Mouse (Mus musculus): ENCODE data around the gene Fkbp15. TPM values are rescaled to one million over a fixed set of nuclear protein-coding genes. Genes with fewer than 3 reads are reported as not detected.

Fkbp15 gene
- polyA plus RNA-seq, 1 experiment from 2014 or later: 18.2 TPM

DNA sequence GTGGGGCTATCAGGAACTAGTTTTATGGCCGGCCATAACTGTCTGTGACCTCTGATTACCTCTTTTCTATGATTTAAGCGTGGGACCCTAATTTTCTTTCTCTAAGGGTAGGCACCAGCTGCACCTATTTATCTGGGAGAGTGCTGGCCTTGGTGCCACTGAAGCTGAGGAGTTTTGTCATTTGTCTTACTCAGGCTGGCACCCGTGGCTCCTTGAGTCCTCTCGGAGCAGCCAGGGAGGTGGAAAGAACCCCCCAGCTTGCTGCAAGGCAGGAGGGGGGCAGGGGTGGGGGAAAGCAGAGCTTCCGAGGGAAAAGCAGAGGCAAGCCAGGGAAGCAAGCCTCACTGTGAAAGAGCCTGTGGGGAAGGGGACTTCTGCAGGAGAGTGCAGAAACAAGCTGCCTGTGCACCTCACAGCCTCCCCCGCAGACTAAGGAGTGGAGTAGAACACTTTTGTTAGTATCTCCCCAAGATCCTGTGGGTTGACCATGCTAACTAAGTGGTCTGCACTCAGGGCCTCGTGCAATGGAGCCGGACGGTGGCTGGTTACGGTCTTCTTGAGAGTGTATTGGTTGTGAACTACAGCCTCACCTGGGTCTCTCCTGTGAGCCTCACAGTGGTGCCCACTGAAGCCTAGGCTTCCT, 67.0 kb downstream of the Fkbp15 start:
- Histone ChIP-seq H3K4me1 (replicated peaks) (peaks cover 13% of the 10 kb centered on the region), H3K36me3 (peaks cover 42% of the 10 kb centered on the region), H3K27me3 (replicated peaks) (no peaks in the 10 kb centered on the region), H3K4me2 (no peak overlapping the region), H3K9ac (no peak overlapping the region), H3K4me3 (no peak overlapping the region), H3K27ac (ENCODE audit: poor library complexity, severe bottlenecking) (no peak overlapping the region), H3K9me3 (replicated peaks) (no peaks in the 10 kb centered on the region)
- no peak for ATAC-seq (ENCODE audit: insufficient number of reproducible peaks, low FRiP score)
- 69% methylated on average over 10 of the region's 10 CpGs for whole genome bisulfite sequencing

DNA sequence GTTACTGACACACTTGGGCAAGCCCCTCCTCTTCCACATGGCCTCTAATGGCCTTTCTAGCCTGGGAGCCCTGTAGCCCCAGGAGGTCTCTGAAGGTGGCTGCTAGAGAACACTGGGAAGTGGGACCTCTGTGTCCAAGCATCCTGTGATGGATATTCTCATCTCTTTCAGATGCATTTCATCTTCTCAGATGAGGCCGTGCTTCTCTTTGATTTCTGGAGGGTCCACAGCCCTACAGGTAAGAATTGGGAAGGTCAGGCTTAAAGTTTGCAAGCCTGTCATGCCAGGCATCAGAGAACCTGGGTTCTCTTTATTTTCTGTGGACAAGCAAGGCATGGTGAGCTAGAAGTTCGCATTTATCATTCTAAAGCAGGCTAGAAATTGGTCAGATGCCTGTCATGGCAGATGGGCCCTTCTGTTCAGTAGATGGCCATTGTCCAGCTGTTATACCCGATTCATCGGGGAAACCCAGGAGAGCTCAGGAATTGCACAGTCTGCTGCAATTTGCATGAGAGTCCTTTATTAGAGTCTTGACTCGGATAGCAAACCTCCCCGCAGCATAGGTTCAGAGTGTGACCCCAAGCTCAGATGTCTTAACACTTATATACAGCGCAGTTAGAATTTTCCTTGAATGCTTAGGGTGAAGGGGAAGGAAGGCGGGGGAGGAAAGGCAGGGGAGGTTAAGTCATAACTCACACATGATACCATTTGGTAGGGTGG, 67.7 kb downstream of the Fkbp15 start:
- whole genome bisulfite sequencing: 83% methylated on average over 8 of the region's 8 CpGs
- Histone ChIP-seq H3K27me3 (replicated peaks) (no peaks in the 10 kb centered on the region), H3K9me3 (replicated peaks) (no peaks in the 10 kb centered on the region), H3K9ac (no peak overlapping the region), H3K36me3 (peaks cover 35% of the 10 kb centered on the region), H3K4me3 (no peak overlapping the region), H3K27ac (ENCODE audit: poor library complexity, severe bottlenecking) (no peak overlapping the region), H3K4me1 (replicated peaks) (peaks cover 18% of the 10 kb centered on the region), H3K4me2 (no peak overlapping the region)
- ATAC-seq (ENCODE audit: insufficient number of reproducible peaks, low FRiP score): no peak

DNA sequence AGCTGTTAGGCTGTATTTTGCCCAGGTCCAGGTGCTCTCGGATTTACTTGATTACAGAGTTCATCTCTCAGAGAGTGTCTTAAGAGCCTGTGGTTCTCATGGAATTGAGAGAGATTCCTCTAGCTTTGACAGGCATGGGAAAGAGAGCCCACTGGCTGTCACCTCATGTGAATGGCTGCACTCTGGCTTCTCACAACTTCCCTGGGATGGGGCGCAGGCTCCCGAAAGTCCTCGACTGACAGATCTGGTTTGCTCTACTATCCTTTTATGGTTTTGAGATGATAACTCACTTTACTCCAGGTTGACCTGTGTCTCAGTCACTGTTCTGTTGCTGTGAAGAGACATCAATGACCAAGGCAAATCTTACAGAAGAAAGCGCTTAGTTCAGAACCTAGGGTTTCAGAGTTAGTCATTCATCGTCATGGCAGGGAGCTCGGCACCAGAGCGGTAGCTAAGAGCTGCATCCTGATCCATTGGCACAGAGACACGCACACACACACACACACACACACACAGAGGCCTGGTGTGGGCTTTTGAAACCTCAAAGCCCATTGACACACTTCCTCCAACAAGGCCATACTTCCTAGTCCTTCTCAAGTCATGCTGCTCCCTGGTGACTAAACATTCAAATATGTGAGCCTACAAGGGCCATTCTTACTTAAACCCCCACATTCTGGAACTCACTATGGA, 69.4 kb downstream of the Fkbp15 start:
- ATAC-seq (ENCODE audit: insufficient number of reproducible peaks, low FRiP score): no peak
- Histone ChIP-seq H3K27me3 (replicated peaks) (no peaks in the 10 kb centered on the region), H3K4me3 (no peak overlapping the region), H3K36me3 (peaks cover 24% of the 10 kb centered on the region), H3K4me2 (no peak overlapping the region), H3K9ac (no peak overlapping the region), H3K9me3 (replicated peaks) (no peaks in the 10 kb centered on the region), H3K4me1 (replicated peaks) (peaks cover 22% of the 10 kb centered on the region), H3K27ac (ENCODE audit: poor library complexity, severe bottlenecking) (no peak overlapping the region)
- 84% methylated on average over 9 of the region's 9 CpGs for WGBS

DNA sequence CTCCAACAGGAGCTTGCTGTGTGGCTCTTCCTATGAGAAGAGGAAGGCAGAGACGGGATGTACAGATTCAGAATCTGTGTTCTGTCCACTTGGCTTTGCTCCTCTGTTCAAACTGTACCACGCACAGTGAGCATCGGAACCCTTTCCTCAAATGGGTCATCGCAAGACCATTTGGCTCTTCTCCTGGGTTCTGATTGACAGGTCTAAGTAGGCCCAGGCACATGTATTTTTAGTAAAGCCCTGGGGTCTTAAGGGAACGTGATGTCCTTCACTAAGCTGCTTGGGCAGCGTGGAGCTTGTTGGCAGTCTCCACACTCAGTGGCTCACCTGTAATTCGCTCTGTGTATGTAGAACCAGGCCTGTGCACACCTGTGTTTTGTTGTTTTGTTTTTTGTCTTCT, 71.1 kb downstream of the Fkbp15 start:
- Histone ChIP-seq H3K9me3 (replicated peaks) (no peaks in the 10 kb centered on the region), H3K36me3 (peaks cover 13% of the 10 kb centered on the region), H3K4me1 (replicated peaks) (peaks cover 22% of the 10 kb centered on the region), H3K9ac (no peak overlapping the region), H3K27me3 (replicated peaks) (no peaks in the 10 kb centered on the region), H3K27ac (ENCODE audit: poor library complexity, severe bottlenecking) (no peak overlapping the region), H3K4me3 (no peak overlapping the region), H3K4me2 (no peak overlapping the region)
- ATAC-seq (ENCODE audit: insufficient number of reproducible peaks, low FRiP score): no peak
- 69% methylated on average over 7 of the region's 7 CpGs for whole genome bisulfite sequencing

DNA sequence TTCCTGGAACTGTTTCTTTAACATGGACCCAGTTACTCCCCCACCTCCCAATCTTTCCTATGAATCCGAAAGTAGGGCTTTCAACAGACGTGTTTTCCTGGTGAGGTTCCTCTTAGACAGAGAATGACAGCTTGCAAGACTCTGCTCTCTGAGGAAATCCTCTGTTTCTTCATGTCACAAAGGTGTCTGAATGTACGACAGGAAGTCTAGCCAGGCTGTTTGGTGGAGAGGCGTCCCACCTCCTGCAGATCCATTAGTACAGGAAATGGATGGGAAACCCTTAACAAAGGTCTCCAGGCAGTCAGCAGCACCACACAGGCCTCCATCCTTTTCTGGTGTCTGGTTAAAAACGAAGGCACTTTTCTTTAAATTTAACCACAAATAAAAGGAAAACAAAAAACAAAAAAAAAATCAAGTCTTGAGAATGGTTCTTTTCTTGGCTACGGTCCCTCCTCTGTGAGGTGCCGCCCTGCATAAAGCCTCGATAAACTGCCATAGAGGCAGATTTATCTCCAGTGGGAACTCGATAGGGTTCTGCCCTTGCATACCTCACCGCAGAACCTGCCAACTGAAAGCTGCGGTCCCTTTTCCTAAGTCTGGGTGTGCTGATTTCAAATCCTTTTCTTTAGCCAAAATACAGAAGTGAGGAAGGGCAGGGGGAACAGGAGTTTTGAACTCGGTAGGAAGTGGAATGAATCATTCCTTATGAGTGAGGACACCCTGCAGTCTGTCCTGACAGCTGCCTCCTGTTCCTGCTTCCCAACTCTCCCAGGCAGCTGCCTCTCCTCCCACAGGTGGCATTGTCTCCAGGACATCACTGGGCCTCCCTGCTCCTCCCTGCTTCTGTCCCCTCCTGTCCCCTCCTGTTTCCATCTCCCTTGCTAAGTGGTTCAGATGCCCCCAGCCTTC, 73.1 kb downstream of the Fkbp15 start:
- Histone ChIP-seq H3K4me2 (peak overlapping the region; percentile 76), H3K9ac (peak overlapping the region; percentile 72), H3K9me3 (replicated peaks) (no peaks in the 10 kb centered on the region), H3K27ac (ENCODE audit: poor library complexity, severe bottlenecking) (peak overlapping the region; percentile 59), H3K27me3 (replicated peaks) (no peaks in the 10 kb centered on the region), H3K4me3 (peak overlapping the region; percentile 68), H3K4me1 (replicated peaks) (peaks cover 22% of the 10 kb centered on the region), H3K36me3 (peaks cover 6% of the 10 kb centered on the region; the same call in 1 of the 2 replicates)
- peak; percentile 37; the same call in 1 of the 2 replicates for ATAC-seq (ENCODE audit: insufficient number of reproducible peaks, low FRiP score)
- 6% methylated on average over 12 of the region's 12 CpGs for WGBS

DNA sequence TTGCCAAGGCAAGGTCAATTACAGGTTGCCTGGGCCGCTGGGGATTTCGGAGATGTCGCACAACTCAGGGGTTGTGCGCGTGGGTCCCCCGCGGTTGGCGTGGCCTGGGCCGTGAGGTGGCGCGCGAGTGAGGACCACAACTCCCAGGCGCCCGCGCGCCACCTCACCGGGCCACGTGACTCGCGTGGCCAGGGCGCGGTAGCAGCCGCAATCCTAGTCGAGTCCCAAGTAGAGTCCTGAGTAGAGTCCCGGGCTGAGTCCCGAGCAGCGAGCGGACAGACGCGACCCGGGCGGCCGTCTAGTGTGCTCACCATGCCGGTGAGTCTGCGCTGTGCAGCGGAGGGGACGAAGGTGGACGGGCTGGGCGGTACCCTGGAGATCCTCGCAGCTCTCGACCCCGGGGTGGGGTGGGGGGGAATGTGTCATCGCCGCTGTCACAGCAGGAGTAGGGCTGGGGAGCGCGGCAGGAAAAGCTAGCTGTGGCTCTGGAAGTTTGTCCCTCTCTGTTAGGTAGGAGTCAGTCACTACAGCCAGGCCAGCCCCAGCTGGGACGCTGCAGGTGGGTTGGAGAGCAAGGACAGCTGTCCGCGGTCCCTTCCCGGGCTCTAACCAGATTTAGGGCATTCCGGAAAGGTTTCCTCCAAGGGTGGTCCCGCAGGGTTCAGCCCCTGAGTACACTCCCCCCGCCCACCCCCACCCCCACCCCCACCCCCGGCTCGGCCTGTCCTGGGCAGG, 73.9 kb downstream of the Fkbp15 start:
- peak overlapping the region; percentile 72 for H3K9ac ChIP-seq
- H3K27ac ChIP-seq (ENCODE audit: poor library complexity, severe bottlenecking): peak overlapping the region; percentile 59
- H3K4me2 ChIP-seq: peak overlapping the region; percentile 76
- peak; percentile 89 for ATAC-seq (ENCODE audit: insufficient number of reproducible peaks, low FRiP score)
- peaks cover 24% of the 10 kb centered on the region for H3K4me1 ChIP-seq (replicated peaks)
- H3K27me3 ChIP-seq (replicated peaks): no peaks in the 10 kb centered on the region
- peak overlapping the region; percentile 68 for H3K4me3 ChIP-seq
- WGBS: under 1% methylated on average over 54 of the region's 55 CpGs
- H3K36me3 ChIP-seq: peaks cover 6% of the 10 kb centered on the region; the same call in 1 of the 2 replicates
- no peaks in the 10 kb centered on the region for H3K9me3 ChIP-seq (replicated peaks)

DNA sequence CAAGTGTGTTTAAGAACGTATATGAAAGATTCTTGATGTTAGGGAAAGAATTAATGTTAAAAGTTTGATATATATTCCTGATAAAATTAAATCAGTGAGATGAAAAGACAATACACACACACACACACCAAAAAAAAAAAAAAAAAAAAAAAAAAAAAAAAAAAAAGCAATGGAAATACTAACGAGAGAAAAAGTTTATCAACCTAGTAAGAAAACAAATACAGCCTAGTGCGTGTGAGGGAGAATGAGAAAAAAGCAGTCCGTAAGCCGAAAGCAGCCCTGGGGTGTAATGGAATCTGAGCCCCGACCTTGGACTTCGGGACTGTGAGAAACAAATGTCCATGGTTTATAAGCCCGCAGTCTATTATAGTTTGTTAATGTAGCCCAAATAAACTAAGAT, 74.8 kb downstream of the Fkbp15 start:
- no peak overlapping the region for H3K27ac ChIP-seq (ENCODE audit: poor library complexity, severe bottlenecking)
- peaks cover 27% of the 10 kb centered on the region for H3K4me1 ChIP-seq (replicated peaks)
- no peak for ATAC-seq (ENCODE audit: insufficient number of reproducible peaks, low FRiP score)
- no peak overlapping the region for H3K4me3 ChIP-seq
- H3K4me2 ChIP-seq: no peak overlapping the region; the same call in 1 of the 2 replicates
- WGBS: 74% methylated on average over 8 of the region's 8 CpGs
- no peaks in the 10 kb centered on the region for H3K9me3 ChIP-seq (replicated peaks)
- no peak overlapping the region for H3K9ac ChIP-seq
- H3K27me3 ChIP-seq (replicated peaks): no peaks in the 10 kb centered on the region
- H3K36me3 ChIP-seq: peaks cover 3% of the 10 kb centered on the region; the same call in 1 of the 2 replicates

DNA sequence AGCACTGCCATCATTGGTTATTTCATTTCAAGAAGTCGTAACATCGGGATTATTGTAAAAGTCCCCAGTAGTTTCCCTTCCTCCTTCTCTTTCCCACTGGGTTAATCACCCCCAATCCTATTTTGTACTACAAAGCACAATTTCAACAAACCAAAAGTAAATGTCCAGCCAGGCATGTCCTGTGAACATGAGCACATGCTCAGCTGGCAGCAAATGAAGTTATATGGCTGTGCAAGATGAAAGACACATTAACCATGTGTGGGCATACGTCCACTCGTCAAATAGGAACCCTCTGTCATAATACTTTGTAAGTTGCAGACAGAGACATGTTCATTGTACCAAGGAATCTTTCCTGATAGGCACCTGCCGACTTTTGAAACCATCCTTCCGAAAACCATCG, 77.4 kb downstream of the Fkbp15 start:
- WGBS: 83% methylated on average over 7 of the region's 7 CpGs
- H3K4me2 ChIP-seq: no peak overlapping the region
- H3K9ac ChIP-seq: no peak overlapping the region
- H3K36me3 ChIP-seq: no peaks in the 10 kb centered on the region
- no peaks in the 10 kb centered on the region for H3K27me3 ChIP-seq (replicated peaks)
- peaks cover 12% of the 10 kb centered on the region for H3K4me1 ChIP-seq (replicated peaks)
- ATAC-seq (ENCODE audit: insufficient number of reproducible peaks, low FRiP score): no peak
- no peak overlapping the region for H3K27ac ChIP-seq (ENCODE audit: poor library complexity, severe bottlenecking)
- no peak overlapping the region for H3K4me3 ChIP-seq
- H3K9me3 ChIP-seq (replicated peaks): no peaks in the 10 kb centered on the region

DNA sequence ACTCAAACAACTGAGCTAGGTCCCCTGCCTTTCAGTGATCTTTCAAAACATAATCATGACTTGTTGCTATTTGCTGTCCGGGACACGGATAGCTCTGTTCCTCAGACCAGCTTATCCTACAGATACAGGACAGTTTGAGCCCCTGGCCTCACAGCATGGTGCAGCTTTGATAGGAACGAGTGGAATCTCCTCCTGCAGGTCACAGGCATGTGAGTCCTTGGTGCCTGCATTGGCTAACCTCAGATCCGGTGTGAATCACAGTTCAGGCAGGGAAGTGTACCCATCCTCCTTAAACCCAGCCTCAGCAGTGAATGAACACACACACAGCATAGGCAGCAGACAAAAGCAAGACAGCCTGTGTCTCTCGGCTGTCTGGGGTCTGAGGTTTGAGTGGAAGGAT, 79.0 kb downstream of the Fkbp15 start:
- 31% methylated on average over 5 of the region's 5 CpGs for WGBS
- Histone ChIP-seq H3K9ac (no peak overlapping the region), H3K36me3 (no peaks in the 10 kb centered on the region), H3K4me1 (replicated peaks) (peaks cover 12% of the 10 kb centered on the region), H3K4me3 (no peak overlapping the region), H3K27ac (ENCODE audit: poor library complexity, severe bottlenecking) (no peak overlapping the region), H3K4me2 (no peak overlapping the region), H3K9me3 (replicated peaks) (no peaks in the 10 kb centered on the region; the same call in 1 of the 2 replicates), H3K27me3 (replicated peaks) (no peaks in the 10 kb centered on the region)
- ATAC-seq (ENCODE audit: insufficient number of reproducible peaks, low FRiP score): no peak

DNA sequence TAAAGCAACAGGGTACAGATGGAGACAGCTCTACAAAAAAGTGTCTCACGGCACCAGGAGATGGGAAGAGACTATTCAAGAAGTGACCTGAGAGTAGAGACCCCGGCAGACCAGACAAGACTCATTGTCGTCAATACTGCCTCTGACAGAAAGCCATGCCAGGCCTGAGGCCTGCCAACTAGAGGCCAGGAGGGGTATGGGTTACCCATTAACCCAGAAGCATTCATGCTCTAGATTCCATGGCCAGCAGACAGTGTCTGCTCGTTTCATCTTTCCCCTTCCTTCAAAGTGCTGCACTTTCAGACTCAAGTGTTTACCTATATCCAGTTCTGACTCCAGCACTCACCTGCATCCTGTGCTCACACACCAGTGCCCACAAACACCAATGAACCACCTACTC, 82.3 kb downstream of the Fkbp15 start:
- H3K4me2 ChIP-seq: no peak overlapping the region
- H3K27ac ChIP-seq (ENCODE audit: poor library complexity, severe bottlenecking): no peak overlapping the region
- H3K36me3 ChIP-seq: no peaks in the 10 kb centered on the region
- no peaks in the 10 kb centered on the region for H3K27me3 ChIP-seq (replicated peaks)
- H3K4me1 ChIP-seq (replicated peaks): peaks cover 22% of the 10 kb centered on the region
- ATAC-seq (ENCODE audit: insufficient number of reproducible peaks, low FRiP score): no peak
- no peak overlapping the region for H3K9ac ChIP-seq
- no peaks in the 10 kb centered on the region; the same call in 1 of the 2 replicates for H3K9me3 ChIP-seq (replicated peaks)
- H3K4me3 ChIP-seq: no peak overlapping the region
- WGBS: 81% methylated on average over 4 of the region's 4 CpGs
